Mouse (Mus musculus): ENCODE results near the gene Thsd4. TPM values are rescaled to one million over a fixed set of nuclear protein-coding genes. Genes with fewer than 3 reads are reported as not detected.

Thsd4 gene
- polyA plus RNA-seq, 1 experiment from 2014 or later: 5.0 TPM

DNA sequence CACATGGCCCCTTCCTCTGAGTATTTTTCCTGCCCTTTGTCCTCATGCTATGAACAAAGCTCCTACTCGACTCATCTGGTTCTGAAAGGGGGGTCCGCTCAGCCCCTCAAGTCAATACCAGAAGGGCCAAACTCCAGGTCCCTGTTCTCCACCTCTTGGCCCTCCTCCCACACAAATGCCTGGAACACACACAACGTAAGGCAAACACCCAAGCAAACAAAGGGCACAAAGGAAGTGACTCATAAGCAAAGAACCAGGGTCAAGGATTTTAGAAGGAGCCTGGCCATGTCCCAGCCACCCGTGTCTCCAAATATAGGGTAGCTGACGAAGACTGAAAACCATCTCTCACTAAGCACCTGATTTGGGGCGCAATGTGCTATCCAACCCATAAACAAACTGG, 19.6 kb downstream of the Thsd4 start:
- no peak overlapping the region for H3K9ac ChIP-seq (replicated peaks; ENCODE audit: low read depth, low read length)
- no peak for ATAC-seq
- H3K4me1 ChIP-seq (replicated peaks; ENCODE audit: control insufficient read depth, insufficient read depth, low read length): peaks cover 3% of the 10 kb centered on the region; the same call in 1 of the 2 replicates
- H3K4me3 ChIP-seq (replicated peaks; ENCODE audit: low read length): no peak overlapping the region
- no peaks in the 10 kb centered on the region for H3K9me3 ChIP-seq (ENCODE audit: control insufficient read depth, low read length)
- H3K4me2 ChIP-seq (ENCODE audit: low read length): no peak overlapping the region
- 77% methylated on average over 6 of the region's 6 CpGs for WGBS
- H3K27me3 ChIP-seq (replicated peaks; ENCODE audit: control insufficient read depth, insufficient read depth, low read length): no peaks in the 10 kb centered on the region
- no peaks in the 10 kb centered on the region for H3K36me3 ChIP-seq (ENCODE audit: control insufficient read depth, insufficient read depth)
- no peak overlapping the region for H3K27ac ChIP-seq (ENCODE audit: low read length)

DNA sequence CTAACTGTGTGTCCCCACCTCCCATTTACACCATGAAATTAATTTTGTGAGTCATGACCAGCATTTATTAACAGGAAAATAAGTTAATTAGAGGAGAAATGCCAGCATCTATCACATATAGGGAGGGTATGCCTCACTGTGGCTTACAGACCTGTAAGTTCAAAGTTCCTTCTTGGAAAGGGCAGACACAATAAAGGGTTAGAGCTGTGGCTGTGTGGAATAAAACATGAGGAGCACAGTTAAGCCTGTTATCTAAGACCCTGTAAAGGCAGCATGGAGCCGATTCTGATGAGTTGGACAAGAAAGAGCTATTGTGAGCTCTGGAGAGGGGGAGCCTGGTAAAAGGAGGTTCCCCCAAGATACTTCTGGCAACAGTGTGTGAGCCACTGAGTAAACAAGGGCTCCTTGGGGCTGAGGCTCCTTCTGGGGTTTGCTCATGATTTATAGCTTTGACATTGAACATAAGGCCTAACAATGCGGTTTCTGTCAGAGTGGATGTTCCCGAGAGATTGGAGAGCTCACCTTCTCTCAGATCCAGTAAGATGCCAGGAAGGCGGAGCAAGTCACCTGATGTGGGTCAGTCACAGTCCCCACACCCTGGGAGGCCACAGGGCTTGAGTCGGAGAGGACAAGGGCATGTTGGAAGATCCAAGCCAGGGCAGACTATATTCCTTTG, 20.2 kb downstream of the Thsd4 start:
- no peak overlapping the region for H3K9ac ChIP-seq (replicated peaks; ENCODE audit: low read depth, low read length)
- no peaks in the 10 kb centered on the region for H3K9me3 ChIP-seq (ENCODE audit: control insufficient read depth, low read length)
- no peak for ATAC-seq
- no peak overlapping the region for H3K27ac ChIP-seq (ENCODE audit: low read length)
- no peak overlapping the region for H3K4me3 ChIP-seq (replicated peaks; ENCODE audit: low read length)
- 81% methylated on average over 5 of the region's 5 CpGs for WGBS
- H3K4me1 ChIP-seq (replicated peaks; ENCODE audit: control insufficient read depth, insufficient read depth, low read length): peaks cover 3% of the 10 kb centered on the region; the same call in 1 of the 2 replicates
- no peak overlapping the region for H3K4me2 ChIP-seq (ENCODE audit: low read length)
- H3K27me3 ChIP-seq (replicated peaks; ENCODE audit: control insufficient read depth, insufficient read depth, low read length): no peaks in the 10 kb centered on the region
- no peaks in the 10 kb centered on the region for H3K36me3 ChIP-seq (ENCODE audit: control insufficient read depth, insufficient read depth)

DNA sequence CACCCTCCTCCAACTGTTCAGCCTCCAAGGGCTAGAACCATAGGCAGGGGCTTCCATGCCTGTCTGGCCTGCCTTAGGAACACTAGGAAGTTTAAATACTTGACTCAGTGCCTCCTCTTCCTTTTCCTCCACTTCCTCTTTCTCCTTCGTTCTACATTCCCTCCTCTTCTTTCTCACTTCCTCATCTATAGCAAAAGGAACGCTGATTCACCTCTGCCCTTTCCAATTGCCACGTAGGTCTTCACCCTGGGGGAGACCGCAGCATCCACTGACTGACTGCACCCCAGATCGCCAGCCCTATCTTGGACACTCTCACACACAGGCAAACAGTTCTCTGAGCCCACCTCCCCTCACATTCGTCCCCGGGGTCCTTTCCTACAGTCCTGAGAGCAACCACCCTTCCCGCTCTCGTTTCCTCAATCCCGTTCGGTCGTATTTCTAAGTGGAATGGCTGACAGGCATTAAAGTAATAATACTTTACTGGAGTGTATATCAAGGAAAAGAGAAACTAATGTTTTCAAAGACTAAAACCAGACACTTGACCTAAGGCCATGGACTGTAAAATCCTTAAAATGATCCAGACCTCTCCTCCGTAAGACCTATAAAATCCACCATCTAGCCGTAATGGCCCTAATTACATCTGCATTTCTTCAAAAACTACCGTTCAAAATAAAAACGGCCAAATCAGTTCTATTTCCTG, 29.4 kb downstream of the Thsd4 start:
- ATAC-seq: no peak
- H3K9me3 ChIP-seq (ENCODE audit: control insufficient read depth, low read length): no peaks in the 10 kb centered on the region
- no peaks in the 10 kb centered on the region for H3K27me3 ChIP-seq (replicated peaks; ENCODE audit: control insufficient read depth, insufficient read depth, low read length)
- H3K4me2 ChIP-seq (ENCODE audit: low read length): no peak overlapping the region
- 91% methylated on average over 16 of the region's 16 CpGs for WGBS
- H3K9ac ChIP-seq (replicated peaks; ENCODE audit: low read depth, low read length): no peak overlapping the region
- peaks cover 4% of the 10 kb centered on the region; the same call in 1 of the 2 replicates for H3K4me1 ChIP-seq (replicated peaks; ENCODE audit: control insufficient read depth, insufficient read depth, low read length)
- no peak overlapping the region for H3K4me3 ChIP-seq (replicated peaks; ENCODE audit: low read length)
- no peak overlapping the region for H3K27ac ChIP-seq (ENCODE audit: low read length)
- H3K36me3 ChIP-seq (ENCODE audit: control insufficient read depth, insufficient read depth): no peaks in the 10 kb centered on the region

DNA sequence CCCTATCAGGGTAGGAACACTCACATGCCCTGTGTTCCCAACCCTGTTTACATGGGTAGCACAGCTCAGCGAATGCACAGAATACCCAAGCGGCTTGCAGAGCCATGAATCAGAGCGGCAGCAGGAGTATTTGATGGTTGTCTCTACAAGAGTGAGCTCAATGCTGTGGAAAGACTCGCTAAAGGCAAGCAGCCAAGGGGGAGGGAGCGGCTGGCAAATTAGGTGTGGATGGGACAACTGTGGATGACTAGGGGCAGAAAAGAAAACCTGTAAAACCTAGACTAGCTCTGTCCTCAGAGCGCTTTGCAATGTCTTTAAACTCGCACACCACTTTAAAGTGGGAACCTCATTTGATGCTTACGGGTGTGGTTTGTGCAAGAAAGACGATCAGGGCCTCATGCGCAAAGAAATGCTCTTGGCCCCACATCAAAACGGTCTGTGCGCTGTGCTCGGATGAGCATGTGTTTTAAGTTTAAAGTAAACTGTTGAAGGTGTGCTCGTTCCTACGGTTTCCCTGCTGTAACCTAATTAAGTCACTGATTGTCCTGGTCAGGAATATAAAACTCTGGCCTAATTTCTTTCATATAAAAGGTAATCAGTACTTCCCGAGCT, 30.3 kb downstream of the Thsd4 start:
- H3K4me2 ChIP-seq (ENCODE audit: low read length): no peak overlapping the region
- no peak overlapping the region for H3K4me3 ChIP-seq (replicated peaks; ENCODE audit: low read length)
- no peaks in the 10 kb centered on the region for H3K9me3 ChIP-seq (ENCODE audit: control insufficient read depth, low read length)
- no peaks in the 10 kb centered on the region for H3K27me3 ChIP-seq (replicated peaks; ENCODE audit: control insufficient read depth, insufficient read depth, low read length)
- H3K9ac ChIP-seq (replicated peaks; ENCODE audit: low read depth, low read length): no peak overlapping the region
- no peak overlapping the region for H3K27ac ChIP-seq (ENCODE audit: low read length)
- no peak for ATAC-seq
- peaks cover 4% of the 10 kb centered on the region; the same call in 1 of the 2 replicates for H3K4me1 ChIP-seq (replicated peaks; ENCODE audit: control insufficient read depth, insufficient read depth, low read length)
- no peaks in the 10 kb centered on the region for H3K36me3 ChIP-seq (ENCODE audit: control insufficient read depth, insufficient read depth)
- 60% methylated on average over 16 of the region's 16 CpGs for WGBS

DNA sequence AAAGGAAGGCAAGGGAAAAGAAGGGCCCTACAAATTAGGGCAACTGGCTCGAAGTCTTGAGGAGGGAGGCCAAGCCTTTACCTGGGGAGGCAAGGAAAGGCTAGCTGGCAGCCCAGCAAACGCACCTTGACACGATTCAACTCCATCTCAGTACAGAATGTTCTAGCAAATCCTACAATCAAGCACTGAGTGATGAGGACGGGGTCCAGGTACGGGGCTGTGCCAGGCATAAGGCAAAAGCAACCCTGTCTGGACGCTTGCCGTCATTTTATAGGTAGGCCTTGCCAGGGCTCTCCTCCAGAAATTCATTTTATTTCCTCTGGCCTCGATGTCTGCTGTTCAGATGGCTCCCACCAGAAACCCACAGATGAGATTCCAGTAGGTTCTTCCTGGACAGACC, 30.8 kb downstream of the Thsd4 start:
- no peaks in the 10 kb centered on the region for H3K36me3 ChIP-seq (ENCODE audit: control insufficient read depth, insufficient read depth)
- H3K4me2 ChIP-seq (ENCODE audit: low read length): no peak overlapping the region
- no peak overlapping the region for H3K27ac ChIP-seq (ENCODE audit: low read length)
- H3K4me3 ChIP-seq (replicated peaks; ENCODE audit: low read length): no peak overlapping the region
- no peaks in the 10 kb centered on the region for H3K27me3 ChIP-seq (replicated peaks; ENCODE audit: control insufficient read depth, insufficient read depth, low read length)
- H3K4me1 ChIP-seq (replicated peaks; ENCODE audit: control insufficient read depth, insufficient read depth, low read length): peaks cover 4% of the 10 kb centered on the region; the same call in 1 of the 2 replicates
- ATAC-seq: no peak
- WGBS: 82% methylated on average over 8 of the region's 8 CpGs
- no peak overlapping the region for H3K9ac ChIP-seq (replicated peaks; ENCODE audit: low read depth, low read length)
- H3K9me3 ChIP-seq (ENCODE audit: control insufficient read depth, low read length): no peaks in the 10 kb centered on the region

DNA sequence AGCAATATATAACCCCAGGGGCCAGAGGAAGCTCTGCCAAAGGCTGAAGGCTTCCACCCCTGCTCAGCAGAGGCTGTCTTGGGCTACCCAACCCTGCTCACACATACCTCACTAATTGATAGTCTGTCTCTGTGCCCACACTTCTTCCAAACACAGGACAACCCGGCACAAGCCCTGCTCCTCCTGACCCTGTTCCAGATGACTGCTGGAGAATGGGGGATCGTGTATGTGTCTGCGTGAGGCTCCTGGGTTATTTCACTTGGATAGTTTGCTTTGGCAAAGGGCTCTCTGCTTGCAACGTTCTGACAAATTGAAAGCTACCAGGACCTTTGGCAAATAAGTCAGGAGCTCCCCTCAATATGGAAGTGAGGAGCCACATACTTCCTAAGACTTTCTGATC, 33.0 kb downstream of the Thsd4 start:
- Histone ChIP-seq H3K36me3 (ENCODE audit: control insufficient read depth, insufficient read depth) (no peaks in the 10 kb centered on the region), H3K9ac (replicated peaks; ENCODE audit: low read depth, low read length) (no peak overlapping the region), H3K4me2 (ENCODE audit: low read length) (no peak overlapping the region), H3K27ac (ENCODE audit: low read length) (no peak overlapping the region), H3K27me3 (replicated peaks; ENCODE audit: control insufficient read depth, insufficient read depth, low read length) (no peaks in the 10 kb centered on the region), H3K9me3 (ENCODE audit: control insufficient read depth, low read length) (no peaks in the 10 kb centered on the region), H3K4me1 (replicated peaks; ENCODE audit: control insufficient read depth, insufficient read depth, low read length) (peaks cover 4% of the 10 kb centered on the region; the same call in 1 of the 2 replicates), H3K4me3 (replicated peaks; ENCODE audit: low read length) (no peak overlapping the region)
- ATAC-seq: no peak
- WGBS: 76% methylated on average over 4 of the region's 4 CpGs

DNA sequence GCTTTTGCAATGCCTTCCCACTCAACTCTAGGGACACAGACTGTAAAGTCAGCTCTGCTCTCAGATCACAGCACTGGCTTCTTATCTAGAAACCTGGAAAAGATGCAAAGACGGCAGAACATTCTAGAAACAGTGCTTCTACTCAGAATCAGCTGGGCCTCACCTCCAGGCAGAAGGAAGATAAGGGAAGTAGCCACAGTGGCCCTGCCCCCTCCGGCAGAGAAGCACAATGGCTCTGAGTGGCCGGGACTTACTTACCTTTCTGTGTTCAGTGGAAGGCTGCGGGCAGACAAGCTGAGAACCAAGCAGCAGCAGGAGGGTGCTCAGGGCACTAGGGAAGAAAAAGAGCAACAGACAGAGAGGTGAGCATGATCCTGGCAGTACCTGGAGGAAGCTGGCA, 39.7 kb downstream of the Thsd4 start:
- 71% methylated on average over 4 of the region's 4 CpGs for WGBS
- Histone ChIP-seq H3K4me3 (replicated peaks; ENCODE audit: low read length) (no peak overlapping the region), H3K27ac (ENCODE audit: low read length) (no peak overlapping the region), H3K9me3 (ENCODE audit: control insufficient read depth, low read length) (no peaks in the 10 kb centered on the region), H3K4me2 (ENCODE audit: low read length) (no peak overlapping the region), H3K27me3 (replicated peaks; ENCODE audit: control insufficient read depth, insufficient read depth, low read length) (no peaks in the 10 kb centered on the region), H3K4me1 (replicated peaks; ENCODE audit: control insufficient read depth, insufficient read depth, low read length) (peaks cover 10% of the 10 kb centered on the region), H3K36me3 (ENCODE audit: control insufficient read depth, insufficient read depth) (no peaks in the 10 kb centered on the region), H3K9ac (replicated peaks; ENCODE audit: low read depth, low read length) (no peak overlapping the region)
- ATAC-seq: no peak

DNA sequence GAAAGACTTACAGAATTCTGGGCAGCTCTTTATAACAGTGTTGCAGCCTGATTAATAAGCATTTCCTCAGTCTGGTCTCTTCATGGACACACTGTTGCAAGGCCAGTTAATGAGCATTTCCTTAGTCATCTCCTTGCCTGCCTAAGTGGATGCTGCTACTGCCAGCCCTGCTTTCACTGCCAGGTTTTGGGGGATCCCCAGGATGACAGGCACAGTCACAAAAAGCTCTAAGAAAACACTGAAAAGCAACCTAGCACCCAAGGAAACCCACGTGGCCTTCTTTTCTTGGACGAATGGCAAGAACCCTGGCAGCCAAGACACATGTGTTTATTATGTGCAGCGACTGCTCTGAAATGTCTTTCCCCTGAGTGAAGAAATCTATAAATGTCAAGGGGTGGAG, 41.8 kb downstream of the Thsd4 start:
- WGBS: 38% methylated on average over 3 of the region's 3 CpGs
- ATAC-seq: peak; percentile 75
- Histone ChIP-seq H3K36me3 (ENCODE audit: control insufficient read depth, insufficient read depth) (no peaks in the 10 kb centered on the region), H3K4me3 (replicated peaks; ENCODE audit: low read length) (no peak overlapping the region), H3K9ac (replicated peaks; ENCODE audit: low read depth, low read length) (no peak overlapping the region), H3K27ac (ENCODE audit: low read length) (no peak overlapping the region), H3K9me3 (ENCODE audit: control insufficient read depth, low read length) (no peaks in the 10 kb centered on the region), H3K4me2 (ENCODE audit: low read length) (no peak overlapping the region), H3K27me3 (replicated peaks; ENCODE audit: control insufficient read depth, insufficient read depth, low read length) (no peaks in the 10 kb centered on the region), H3K4me1 (replicated peaks; ENCODE audit: control insufficient read depth, insufficient read depth, low read length) (peaks cover 10% of the 10 kb centered on the region)

DNA sequence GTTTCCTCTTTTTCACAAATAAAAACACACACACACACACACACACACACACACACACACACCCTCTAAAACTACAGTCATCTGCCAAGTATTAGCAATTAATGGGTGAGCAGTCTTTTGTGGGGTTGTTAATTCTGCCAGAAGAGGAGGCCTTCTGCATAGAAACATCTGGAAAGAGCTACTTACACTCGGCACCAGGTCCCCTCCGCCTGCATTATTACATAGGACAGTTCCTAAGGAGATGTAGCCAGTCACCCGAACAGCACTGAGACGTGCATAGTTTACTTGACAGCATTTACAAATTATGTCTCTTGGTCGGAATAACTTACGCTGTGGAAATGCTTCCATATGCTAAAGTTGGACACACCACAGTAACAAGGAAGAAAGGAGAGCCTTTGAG, 43.0 kb downstream of the Thsd4 start:
- H3K4me3 ChIP-seq (replicated peaks; ENCODE audit: low read length): no peak overlapping the region
- ATAC-seq: no peak
- H3K4me2 ChIP-seq (ENCODE audit: low read length): no peak overlapping the region
- 59% methylated on average over 6 of the region's 6 CpGs for WGBS
- peaks cover 10% of the 10 kb centered on the region for H3K4me1 ChIP-seq (replicated peaks; ENCODE audit: control insufficient read depth, insufficient read depth, low read length)
- no peaks in the 10 kb centered on the region for H3K36me3 ChIP-seq (ENCODE audit: control insufficient read depth, insufficient read depth)
- no peak overlapping the region for H3K27ac ChIP-seq (ENCODE audit: low read length)
- H3K9me3 ChIP-seq (ENCODE audit: control insufficient read depth, low read length): no peaks in the 10 kb centered on the region
- no peaks in the 10 kb centered on the region for H3K27me3 ChIP-seq (replicated peaks; ENCODE audit: control insufficient read depth, insufficient read depth, low read length)
- no peak overlapping the region for H3K9ac ChIP-seq (replicated peaks; ENCODE audit: low read depth, low read length)
